Mouse (Mus musculus) urinary bladder, adult 2 months (tissue): Measurements from ENCODE around the gene Amt. TPM values are rescaled to one million over a fixed set of nuclear protein-coding genes. Genes with fewer than 3 reads are reported as not detected.
"Not testable (repeated sequence)": the region's sequence is repeated elsewhere in the genome, so short reads cannot be mapped to it uniquely, and the experiment has no call there.

Source experiments
- DNase-seq: peaks from one replicate; pipeline ENCODE4 v3.0.0; 2022; ENCODE audit warnings: low spot score
- polyA plus RNA-seq: library from polyadenylated mRNA; depleted of rRNA; stranded (reverse); fragments of >200 nt; gene quantifications from 2 replicates; pipeline ENCODE4 v1.2.3, GENCODE M21; 2012

Gene Amt
- polyA plus RNA-seq, 1 experiment, result 34.0 TPM

DNA sequence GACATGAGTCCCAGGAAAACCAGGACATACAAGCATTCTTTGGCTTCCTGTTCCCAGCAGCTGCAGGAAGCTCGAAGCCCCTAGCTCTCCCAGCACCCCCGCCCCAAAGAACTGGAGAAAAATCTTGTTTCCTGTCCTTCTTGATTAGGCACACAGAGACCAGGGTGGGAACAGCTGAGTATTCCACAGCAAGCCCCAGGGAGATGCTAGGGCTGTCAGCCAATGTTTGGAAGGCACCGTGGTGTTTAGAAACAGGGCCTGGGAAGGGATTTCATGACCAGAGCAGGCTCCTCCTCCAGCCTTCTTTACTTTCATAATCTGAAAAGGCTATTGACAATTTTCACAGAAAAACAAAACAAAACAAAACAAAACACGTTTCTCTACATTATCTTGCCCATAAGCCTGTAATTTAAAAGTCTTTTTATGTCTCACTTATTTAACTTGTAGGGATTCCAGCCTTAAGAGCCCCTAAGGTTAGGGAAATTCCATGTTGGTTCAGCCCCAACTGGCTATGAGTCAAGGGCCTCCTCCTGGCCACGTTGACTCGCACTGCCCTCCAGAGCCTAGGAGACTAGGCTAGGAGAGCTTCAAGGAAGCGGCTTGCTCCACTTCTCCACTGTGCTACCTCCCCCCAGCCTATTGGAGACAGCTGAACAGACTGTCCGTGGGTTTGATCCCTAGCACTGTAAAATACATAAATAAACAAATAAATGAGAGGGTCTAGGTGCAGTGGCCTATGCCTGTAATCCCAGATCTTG is 16.4 kb upstream of the Amt start:
- no peak for DNase-seq

DNA sequence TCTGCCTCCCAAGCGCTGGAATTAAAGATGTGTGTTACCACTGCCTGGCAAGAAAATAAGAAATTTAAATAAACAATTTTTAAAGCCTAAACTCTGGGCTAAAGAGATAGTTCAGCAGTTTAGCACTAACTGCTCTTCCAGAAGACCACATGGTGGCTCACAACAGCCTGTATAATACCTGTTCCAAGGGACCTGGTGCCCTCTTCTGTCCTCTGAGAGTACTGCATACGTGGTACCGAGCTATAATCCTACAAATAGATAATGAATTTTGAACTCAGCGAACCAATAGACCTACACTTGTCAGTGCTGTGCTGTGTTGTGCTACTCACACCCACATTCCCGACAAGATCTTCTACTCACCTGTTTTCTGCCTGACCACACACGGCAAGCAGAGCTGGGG is 12.2 kb upstream of the Amt start:
- no peak for DNase-seq

GRCm38 (mm10) chr9:108287526-108288238 is 9.0 kb upstream of the Amt start:
- DNase-seq, result not testable (repeated sequence)

DNA sequence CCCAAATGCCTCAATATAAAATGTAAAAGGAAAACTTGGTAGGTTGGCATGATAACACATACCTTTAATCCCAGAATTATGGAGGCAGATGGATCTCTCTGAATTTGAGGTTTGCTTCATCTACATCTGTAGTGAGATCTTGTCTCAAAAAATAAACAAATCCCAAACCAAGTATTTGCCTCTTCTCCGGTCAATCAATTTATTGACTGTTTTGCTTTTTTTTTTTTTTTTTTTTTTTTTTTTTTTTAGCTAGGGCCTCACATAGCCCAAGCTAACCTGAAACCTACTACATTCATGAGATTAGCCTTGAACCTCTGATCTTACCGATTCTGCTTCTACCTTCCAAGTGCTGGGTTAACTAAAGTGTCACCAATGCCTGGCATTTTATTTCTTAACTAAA is 7.3 kb upstream of the Amt start:
- no peak for DNase-seq

DNA sequence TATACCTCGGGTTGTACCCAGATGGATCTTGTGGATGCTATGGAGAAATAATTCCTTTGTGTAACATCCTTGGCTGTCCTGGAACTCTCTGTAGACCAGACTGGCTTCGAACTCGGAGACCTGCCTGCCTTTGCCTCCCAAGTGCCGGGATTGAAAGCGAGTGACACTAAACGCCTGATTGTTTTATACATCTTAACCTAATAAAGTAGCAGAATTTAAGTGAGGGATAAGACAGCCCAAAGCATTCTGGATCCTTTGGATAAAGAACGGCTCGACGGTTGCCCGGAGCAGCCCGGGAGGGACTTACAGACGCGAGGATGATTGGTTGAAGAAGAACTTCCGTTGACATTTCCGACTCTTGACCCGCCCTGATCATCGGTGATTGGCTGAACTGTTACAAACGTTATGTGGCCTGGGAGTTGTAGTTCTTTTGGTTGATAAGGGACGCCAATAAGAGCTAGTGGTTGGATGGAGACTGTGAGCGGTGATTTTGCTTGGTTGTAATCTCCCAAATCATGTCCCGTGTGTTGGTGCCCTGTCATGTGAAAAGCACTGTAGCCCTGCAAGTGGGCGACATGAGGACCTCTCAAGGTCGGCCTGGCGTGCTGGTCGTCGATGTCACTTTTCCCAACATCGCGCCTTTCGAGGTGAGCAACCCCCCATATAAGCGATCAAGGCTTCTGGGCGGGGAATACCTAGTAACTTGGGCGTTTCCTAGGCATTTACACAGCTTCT is 6.5 kb upstream of the Amt start, which contains the start of gene Nicn1:
Gene Nicn1, plus strand, starts transcription at position 414 of the 735 bp plus-strand sequence.
- DNase-seq, result peak; percentile 55

DNA sequence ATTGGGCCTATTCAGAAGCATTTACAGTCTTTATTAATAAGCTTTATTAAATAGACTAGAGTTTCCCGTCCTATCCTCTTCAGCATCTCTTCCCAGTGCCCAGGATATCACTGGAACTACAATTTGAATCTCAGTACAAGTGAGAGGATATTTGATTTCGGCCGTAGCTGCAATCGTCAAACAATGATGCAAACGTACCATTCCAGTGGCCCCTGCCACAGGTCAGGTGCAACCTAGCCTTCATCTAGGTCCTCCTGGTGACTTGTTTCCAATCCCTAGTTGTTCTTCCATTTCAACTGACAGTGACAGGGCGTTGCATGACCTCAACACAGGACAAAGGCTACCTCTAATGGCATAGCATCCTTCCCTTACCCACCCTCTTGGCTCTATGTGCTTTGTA is 5.9 kb upstream of the Amt start:
- no peak for DNase-seq

GRCm38 (mm10) chr9:108301853-108302252 is 5.2 kb downstream of the Amt start:
- no peak for DNase-seq

DNA sequence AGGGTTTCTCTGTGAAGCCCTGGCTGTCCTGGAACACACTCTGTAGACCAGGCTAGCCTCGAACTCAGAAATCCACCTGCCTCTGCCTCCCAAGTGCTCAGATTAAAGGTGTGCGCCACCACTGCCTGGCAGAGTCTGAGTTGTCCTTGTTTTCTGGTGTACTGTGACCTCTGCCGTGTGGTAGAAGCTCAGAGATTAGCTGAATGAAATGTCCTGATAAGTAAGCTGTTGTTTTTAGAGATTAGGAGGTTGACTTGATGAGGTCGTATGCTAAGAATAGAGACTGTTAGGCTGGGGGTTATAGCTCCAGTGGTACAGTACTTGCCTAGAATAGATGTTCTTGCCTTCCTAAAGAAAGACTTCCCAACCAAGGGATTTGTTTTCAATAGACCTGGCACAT is 8.1 kb downstream of the Amt start:
- no peak for DNase-seq

GRCm38 (mm10) chr9:108305170-108305569 is 8.5 kb downstream of the Amt start:
- DNase-seq, result no peak

GRCm38 (mm10) chr9:108305629-108306520 is 9.2 kb downstream of the Amt start, which contains the start of the genes Rhoa and Tcta:
Gene Rhoa, plus strand, starts transcription at chr9:108306129.
Gene Tcta, minus strand, starts transcription at chr9:108306160.
- DNase-seq, result peak; percentile 93

DNA sequence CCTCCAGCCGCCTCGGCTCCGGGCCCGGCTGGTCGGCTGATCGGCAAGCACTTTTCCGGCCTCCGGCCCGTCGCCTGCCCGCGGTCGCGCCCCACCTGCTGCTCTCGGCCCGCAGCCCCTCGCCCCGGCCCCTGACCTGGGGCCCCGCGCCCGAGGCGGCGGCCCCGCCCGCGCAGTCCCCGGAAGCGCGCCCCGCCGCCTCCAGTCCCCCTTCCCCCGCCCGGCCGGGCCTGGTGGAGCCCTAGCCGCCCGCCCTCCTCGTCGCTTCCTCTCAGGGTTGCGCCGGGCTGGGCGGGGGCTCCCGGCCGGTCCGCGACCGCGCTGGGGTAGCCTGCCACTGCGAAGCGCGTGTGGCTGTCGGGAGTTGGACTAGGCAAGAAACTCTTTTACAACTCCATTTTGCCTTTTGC is 9.9 kb downstream of the Amt start:
- DNase-seq, result no peak

DNA sequence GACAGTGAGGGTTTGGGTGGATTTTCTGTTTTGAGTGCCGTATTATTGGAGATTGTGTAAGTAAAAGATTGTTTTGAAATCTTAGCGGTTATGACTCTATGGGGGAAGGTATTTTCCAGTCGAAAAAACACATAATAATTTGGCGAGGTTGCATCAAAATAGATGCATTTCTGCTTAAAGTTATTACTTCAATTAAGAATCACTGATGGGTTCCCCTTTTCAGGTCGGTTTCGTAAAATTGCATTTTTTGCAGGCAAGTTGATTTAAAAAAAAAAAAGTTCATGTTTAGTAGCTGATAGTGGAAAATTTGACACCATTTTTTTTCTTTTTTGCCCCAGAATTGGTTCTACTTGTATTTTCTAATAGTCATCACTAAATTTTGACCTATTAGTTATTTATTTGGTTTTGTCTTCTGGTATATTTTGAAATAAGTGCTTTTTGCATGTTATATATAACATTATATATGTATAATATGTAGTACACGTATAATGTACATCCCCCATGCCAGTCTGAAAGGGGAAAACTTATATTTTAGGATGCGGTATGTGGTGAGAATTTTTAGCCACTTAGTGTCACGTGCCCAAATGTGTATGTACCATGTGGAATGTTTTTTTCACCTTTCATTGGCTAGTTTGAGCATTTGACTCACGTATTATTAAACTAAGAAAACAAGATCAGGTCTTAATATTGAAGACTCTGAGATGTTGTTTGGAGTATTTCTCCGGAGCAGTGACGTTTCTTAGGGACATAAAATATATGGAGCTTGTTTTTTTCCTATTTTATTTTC is 10.6 kb downstream of the Amt start:
- no peak for DNase-seq

GRCm38 (mm10) chr9:108308141-108308540 is 11.5 kb downstream of the Amt start:
- no peak for DNase-seq

GRCm38 (mm10) chr9:108317572-108317971 is 20.9 kb downstream of the Amt start:
- DNase-seq, result no peak

- DNase-seq, result no peak
Measured at GRCm38 (mm10) chr9:108318462-108318861, 21.8 kb downstream of the Amt start.

DNA sequence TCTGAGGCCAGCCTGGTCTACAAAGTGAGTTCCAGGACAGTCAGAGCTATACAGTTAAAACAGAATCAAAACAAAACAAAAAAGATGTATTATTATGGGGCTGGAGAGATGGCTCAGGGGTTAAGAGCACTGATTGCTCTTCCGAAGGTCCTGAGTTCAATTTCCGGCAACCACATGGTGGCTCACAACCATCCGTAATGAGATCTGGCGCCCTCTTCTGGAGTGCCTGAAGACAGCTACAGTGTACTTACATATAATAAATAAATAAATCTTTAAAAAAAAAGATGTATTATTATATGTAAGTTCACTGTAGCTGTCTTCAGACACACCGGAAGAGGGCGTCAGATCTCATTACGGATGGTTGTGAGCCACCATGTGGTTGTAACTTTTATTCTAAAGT is 25.4 kb downstream of the Amt start:
- DNase-seq, result not testable (repeated sequence)

DNA sequence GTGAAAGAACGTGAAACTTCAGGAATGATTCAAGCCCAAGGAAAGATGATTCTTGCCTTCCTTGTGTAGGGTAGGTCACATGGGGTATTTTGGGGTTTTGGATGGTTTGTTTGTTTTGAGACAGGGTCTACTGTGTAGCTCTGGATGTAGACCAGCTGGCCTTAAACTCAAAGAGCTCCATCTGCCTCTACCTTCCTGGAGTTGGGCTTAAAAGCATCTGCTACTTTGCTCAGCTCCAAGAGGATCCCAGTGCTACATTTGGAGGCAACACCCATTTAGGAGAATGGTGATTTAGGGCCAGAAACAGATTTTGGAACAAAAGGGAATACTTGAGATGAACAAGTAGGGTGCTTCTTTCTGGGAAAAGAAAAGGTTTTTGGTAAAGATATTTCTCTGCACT is 28.1 kb downstream of the Amt start:
- DNase-seq, result no peak

DNA sequence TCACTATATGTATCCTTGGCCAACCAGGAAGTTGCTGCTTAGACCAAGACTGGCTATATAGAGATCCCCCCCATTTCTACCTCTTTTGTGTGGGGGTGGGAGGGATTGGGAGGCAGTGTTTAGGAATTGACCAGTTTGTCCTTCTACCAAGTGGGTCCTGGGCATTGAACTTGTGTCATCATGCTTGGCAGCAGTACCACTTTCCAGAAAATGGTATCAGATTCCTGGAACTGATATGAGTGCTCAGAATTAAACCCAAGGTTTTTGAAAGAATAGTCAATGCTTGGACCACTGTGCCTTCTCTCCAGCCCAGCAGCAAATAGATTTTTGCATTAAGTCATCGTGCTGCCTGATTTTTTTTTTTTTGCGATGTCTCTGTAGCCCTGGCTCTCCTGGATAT is 29.2 kb downstream of the Amt start:
- DNase-seq, result no peak

DNA sequence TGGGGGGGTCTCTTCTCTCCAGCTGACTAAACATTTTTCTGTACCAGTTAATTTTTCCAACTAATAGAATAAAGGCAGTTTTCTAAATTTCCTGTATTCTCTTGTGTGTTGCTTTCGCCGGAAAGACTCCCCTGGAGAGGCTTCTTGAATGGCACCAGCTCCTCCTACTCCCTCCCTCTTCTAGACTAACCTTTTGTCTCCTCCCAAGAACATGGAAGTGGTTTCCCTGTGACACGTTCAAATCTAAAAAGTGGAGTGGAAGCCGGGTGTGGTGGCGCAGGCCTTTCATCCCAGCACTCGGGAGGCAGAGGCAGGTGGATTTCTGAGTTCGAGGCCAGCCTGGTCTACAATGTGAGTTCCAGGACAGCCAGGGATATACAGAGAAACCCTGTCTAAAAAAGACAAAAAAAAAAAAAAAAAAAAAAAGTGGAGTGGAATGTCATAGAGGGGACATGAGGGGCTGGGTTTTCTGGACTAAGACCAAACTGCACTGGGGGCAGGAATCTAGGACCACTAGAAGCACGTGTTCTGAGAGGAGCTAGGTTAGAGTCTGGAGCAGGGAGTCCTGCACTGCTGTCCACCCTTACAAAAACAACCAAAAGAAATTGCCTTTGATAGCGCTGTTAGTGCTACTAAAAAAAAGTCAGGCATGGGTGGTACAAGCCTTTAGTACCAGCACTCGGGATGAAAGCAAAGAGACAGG is 41.3 kb downstream of the Amt start:
- DNase-seq, result no peak

GRCm38 (mm10) chr9:108338551-108338885 is 41.9 kb downstream of the Amt start:
- DNase-seq, result no peak
